Mouse (Mus musculus) hindbrain, embryonic 16.5 days (tissue): Measurements from ENCODE around the gene Ubxn11. TPM values are rescaled to one million over a fixed set of nuclear protein-coding genes. Genes with fewer than 3 reads are reported as not detected.

Experiments used
- ATAC-seq: fragments of 200-750 bp; cut with Nextera tagmentation; 2 replicates; pipeline ENCODE4 v1.8.0; 2017; ENCODE audit warnings: moderate TSS enrichment, moderate library complexity
- H3K27ac ChIP-seq: fragments of 300-500 bp; sonication (generic); 2 replicates; pipeline ENCODE4 v1.5.1; 2014; ENCODE audit warnings: low read depth, mild to moderate bottlenecking, control low read depth, low read length, moderate library complexity
- H3K27me3 ChIP-seq: fragments of 300-500 bp; sonication (generic); replicated peaks from 2 replicates; pipeline ENCODE4 v1.6.1; 2014; ENCODE audit warnings: low read length; ENCODE audit not compliant: control insufficient read depth, insufficient read depth
- H3K36me3 ChIP-seq: fragments of 300-500 bp; sonication (generic); 2 replicates; pipeline ENCODE4 v1.6.1; 2014; ENCODE audit warnings: mild to moderate bottlenecking, low read length, moderate library complexity, mixed read lengths; ENCODE audit not compliant: control insufficient read depth, insufficient read depth
- H3K4me1 ChIP-seq: fragments of 300-500 bp; sonication (generic); 2 replicates; pipeline ENCODE4 v1.6.1; 2014; ENCODE audit warnings: low read depth, low read length; ENCODE audit not compliant: control insufficient read depth, insufficient read depth
- H3K4me2 ChIP-seq: fragments of 300-500 bp; sonication (generic); 2 replicates; pipeline ENCODE4 v1.6.1; 2014; ENCODE audit warnings: mild to moderate bottlenecking, low read length, control low read depth, moderate library complexity
- H3K4me3 ChIP-seq: fragments of 300-500 bp; sonication (generic); 2 replicates; pipeline ENCODE4 v1.5.1; 2014; ENCODE audit warnings: mild to moderate bottlenecking, low read length, control low read depth, moderate library complexity
- H3K9ac ChIP-seq: fragments of 300-500 bp; sonication (generic); 2 replicates; pipeline ENCODE4 v1.6.1; 2014; ENCODE audit warnings: low read depth, mild to moderate bottlenecking, control low read depth, low read length, moderate library complexity
- H3K9me3 ChIP-seq: fragments of 300-500 bp; sonication (generic); 2 replicates; pipeline ENCODE4 v1.6.1; 2014; ENCODE audit warnings: mild to moderate bottlenecking, low read length, moderate library complexity; ENCODE audit not compliant: control insufficient read depth
- WGBS: fragments of 180-500 bp; shearing (Covaris S2); extraction: QIAGEN DNeasy Blood & Tissue Kit; methylation state at CpG from one replicate; pipeline ENCODE4 v1.1.7; 2014; 5-methylcytosine and 5-hydroxymethylcytosine counted together
- polyA plus RNA-seq: library from polyadenylated mRNA; unstranded; fragments of >200 nt; fragmentation: Nextera tagmentation; extraction: Ambion mirVana; gene quantifications from 2 replicates; pipeline ENCODE4 v1.2.1, GENCODE M21; 2015

The Ubxn11 gene
- polyA plus RNA-seq, 1 experiment from 2014 or later = 21.5 TPM

- ATAC-seq = no peak
- no peaks in the 10 kb centered on the region for H3K36me3 ChIP-seq
- no peaks in the 10 kb centered on the region for H3K9me3 ChIP-seq
- H3K27ac ChIP-seq = no peak overlapping the region
- H3K4me1 ChIP-seq = no peaks in the 10 kb centered on the region
- H3K27me3 ChIP-seq = peaks cover 8% of the 10 kb centered on the region
- H3K4me2 ChIP-seq = no peak overlapping the region
- 27% methylated on average over 23 of the region's 23 CpGs for WGBS
- H3K9ac ChIP-seq = no peak overlapping the region; the same call in 1 of the 2 replicates
- H3K4me3 ChIP-seq = no peak overlapping the region
Observed at GRCm38 (mm10) chr4:134065431-134066004, 36.9 kb upstream of the Ubxn11 start.

- H3K9ac ChIP-seq = no peak overlapping the region
- no peak overlapping the region for H3K4me3 ChIP-seq
- no peaks in the 10 kb centered on the region for H3K36me3 ChIP-seq
- no peaks in the 10 kb centered on the region for H3K4me1 ChIP-seq
- H3K4me2 ChIP-seq = no peak overlapping the region
- peaks cover 8% of the 10 kb centered on the region for H3K27me3 ChIP-seq
- no peak for ATAC-seq
- H3K27ac ChIP-seq = no peak overlapping the region
- H3K9me3 ChIP-seq = no peaks in the 10 kb centered on the region
- WGBS = 93% methylated on average over 8 of the region's 8 CpGs
Observed at GRCm38 (mm10) chr4:134067383-134067782, 35.0 kb upstream of the Ubxn11 start.

- Histone ChIP-seq H3K9me3 (no peaks in the 10 kb centered on the region), H3K27ac (no peak overlapping the region), H3K9ac (no peak overlapping the region), H3K4me3 (no peak overlapping the region), H3K27me3 (peaks cover 8% of the 10 kb centered on the region), H3K4me1 (no peaks in the 10 kb centered on the region), H3K4me2 (no peak overlapping the region), H3K36me3 (no peaks in the 10 kb centered on the region)
- 90% methylated on average over 7 of the region's 7 CpGs for WGBS
- ATAC-seq = no peak
Observed at GRCm38 (mm10) chr4:134067833-134068544, 34.4 kb upstream of the Ubxn11 start.

- 95% methylated on average over 4 of the region's 4 CpGs for WGBS
- Histone ChIP-seq H3K36me3 (no peaks in the 10 kb centered on the region), H3K9me3 (no peaks in the 10 kb centered on the region), H3K4me2 (no peak overlapping the region), H3K27me3 (peaks cover 8% of the 10 kb centered on the region), H3K27ac (no peak overlapping the region), H3K4me1 (no peaks in the 10 kb centered on the region), H3K4me3 (no peak overlapping the region), H3K9ac (no peak overlapping the region)
- ATAC-seq = no peak
Observed at GRCm38 (mm10) chr4:134068793-134069580, 33.4 kb upstream of the Ubxn11 start.

GRCm38 (mm10) chr4:134078694-134079093 lies 23.7 kb upstream of the Ubxn11 start:
- peaks cover 12% of the 10 kb centered on the region for H3K4me1 ChIP-seq
- peak; percentile 66 for ATAC-seq
- peaks cover 4% of the 10 kb centered on the region; the same call in 1 of the 2 replicates for H3K27me3 ChIP-seq
- no peak overlapping the region for H3K4me2 ChIP-seq
- WGBS = 21% methylated on average over 3 of the region's 3 CpGs
- H3K9me3 ChIP-seq = no peaks in the 10 kb centered on the region
- H3K36me3 ChIP-seq = no peaks in the 10 kb centered on the region
- H3K4me3 ChIP-seq = no peak overlapping the region
- H3K9ac ChIP-seq = no peak overlapping the region
- no peak overlapping the region for H3K27ac ChIP-seq

- Histone ChIP-seq H3K4me2 (no peak overlapping the region), H3K4me3 (no peak overlapping the region), H3K27me3 (peaks cover 4% of the 10 kb centered on the region; the same call in 1 of the 2 replicates), H3K4me1 (peaks cover 12% of the 10 kb centered on the region), H3K36me3 (no peaks in the 10 kb centered on the region), H3K27ac (no peak overlapping the region), H3K9me3 (no peaks in the 10 kb centered on the region), H3K9ac (no peak overlapping the region)
- no peak for ATAC-seq
- 75% methylated on average over 4 of the region's 4 CpGs for WGBS
Observed at GRCm38 (mm10) chr4:134080674-134081073, 21.7 kb upstream of the Ubxn11 start.

- peaks cover 4% of the 10 kb centered on the region; the same call in 1 of the 2 replicates for H3K27me3 ChIP-seq
- no peak overlapping the region for H3K27ac ChIP-seq
- H3K9me3 ChIP-seq = no peaks in the 10 kb centered on the region
- no peaks in the 10 kb centered on the region for H3K36me3 ChIP-seq
- H3K4me1 ChIP-seq = peaks cover 12% of the 10 kb centered on the region
- ATAC-seq = peak; percentile 88
- WGBS = under 1% methylated on average over 40 of the region's 41 CpGs
- H3K4me3 ChIP-seq = peak overlapping the region; percentile 53
- H3K9ac ChIP-seq = peak overlapping the region; percentile 67
- peak overlapping the region; percentile 85 for H3K4me2 ChIP-seq
Observed at GRCm38 (mm10) chr4:134081730-134082386, 20.5 kb upstream of the Ubxn11 start.

- Histone ChIP-seq H3K4me2 (peak overlapping the region; percentile 85), H3K4me1 (peaks cover 12% of the 10 kb centered on the region), H3K27me3 (peaks cover 4% of the 10 kb centered on the region; the same call in 1 of the 2 replicates), H3K9ac (peak overlapping the region; percentile 67), H3K9me3 (no peaks in the 10 kb centered on the region), H3K36me3 (no peaks in the 10 kb centered on the region), H3K27ac (no peak overlapping the region), H3K4me3 (peak overlapping the region; percentile 53)
- WGBS = 12% methylated on average over 7 of the region's 7 CpGs
- ATAC-seq = no peak
Observed at GRCm38 (mm10) chr4:134082460-134082859, 19.9 kb upstream of the Ubxn11 start.
